Mouse (Mus musculus): ENCODE data around the gene Atg9a. TPM values are rescaled to one million over a fixed set of nuclear protein-coding genes. Genes with fewer than 3 reads are reported as not detected.
"Not testable (repeated sequence)": the region's sequence is repeated elsewhere in the genome, so short reads cannot be mapped to it uniquely, and the experiment has no call there.

The Atg9a gene
- polyA plus RNA-seq (2012; rRNA removed): 79.1 and 81.6 TPM in 2 replicates

- peak within 1 kb of the TSS; percentile 8; the same call in 1 of the 2 replicates for H3K27ac ChIP-seq (ENCODE audit: control insufficient read depth, insufficient read depth, low read length)
- H3K4me1 ChIP-seq (replicated peaks; ENCODE audit: control insufficient read depth, insufficient read depth, low read length): peaks cover 11% of the 10 kb centered on the region
- H3K4me3 ChIP-seq (ENCODE audit: control insufficient read depth, insufficient read depth, low read length): peak within 1 kb of the TSS; percentile 80
- TF ChIP-seq CTCF (IDR thresholded peaks at IDR 0.05; ENCODE audit: borderline replicate concordance, control insufficient read depth, extremely low read depth, insufficient read depth, low read length, poor library complexity): peak; percentile 21; the same call in 1 of the 2 replicates
- TF ChIP-seq POLR2A (IDR thresholded peaks at IDR 0.05; ENCODE audit: control insufficient read depth, extremely low read depth, insufficient read depth, low read length, poor library complexity): peak; percentile 55; the same call in 1 of the 2 replicates
- H3K36me3 ChIP-seq (ENCODE audit: control insufficient read depth, insufficient read depth, low read length): peaks cover 5% of the 10 kb centered on the region
- DNase-seq: peak; percentile 94
- no peaks in the 10 kb centered on the region for H3K27me3 ChIP-seq (ENCODE audit: control insufficient read depth, insufficient read depth, low read length)
- WGBS: under 1% methylated on average over 56 of the region's 56 CpGs
These were observed at the start of gene Atg9a, which contains the start of gene Ankzf1 for GRCm38 (mm10) chr1:75191622-75192402. Gene Atg9a, minus strand, starts transcription at chr1:75192196. Gene Ankzf1, plus strand, starts transcription at chr1:75192151.

- Histone ChIP-seq H3K4me3 (ENCODE audit: control insufficient read depth, insufficient read depth, low read length) (no peak overlapping the region), H3K4me1 (replicated peaks; ENCODE audit: control insufficient read depth, insufficient read depth, low read length) (peaks cover 6% of the 10 kb centered on the region), H3K27me3 (ENCODE audit: control insufficient read depth, insufficient read depth, low read length) (no peaks in the 10 kb centered on the region), H3K27ac (ENCODE audit: control insufficient read depth, insufficient read depth, low read length) (no peak overlapping the region), H3K36me3 (ENCODE audit: control insufficient read depth, insufficient read depth, low read length) (no peaks in the 10 kb centered on the region)
- WGBS: 93% methylated on average over 10 of the region's 10 CpGs
- DNase-seq: no peak
- TF ChIP-seq POLR2A (IDR thresholded peaks at IDR 0.05; ENCODE audit: control insufficient read depth, extremely low read depth, insufficient read depth, low read length, poor library complexity) (no peak), CTCF (IDR thresholded peaks at IDR 0.05; ENCODE audit: borderline replicate concordance, control insufficient read depth, extremely low read depth, insufficient read depth, low read length, poor library complexity) (no peak)
These were observed 47.6 kb upstream of the Atg9a start for GRCm38 (mm10) chr1:75239591-75239990.

- H3K4me3 ChIP-seq (ENCODE audit: control insufficient read depth, insufficient read depth, low read length): peak within 1 kb of the TSS; percentile 74
- DNase-seq: peak; percentile 70
- WGBS: 2% methylated on average over 64 of the region's 64 CpGs
These were observed 44.4 kb upstream of the Atg9a start, which contains the start of gene Dnajb2 for GRCm38 (mm10) chr1:75236117-75237050. Gene Dnajb2, plus strand, starts transcription at chr1:75236406.

GRCm38 (mm10) chr1:75234606-75235005 is 42.6 kb upstream of the Atg9a start:
- Histone ChIP-seq H3K27me3 (ENCODE audit: control insufficient read depth, insufficient read depth, low read length) (no peaks in the 10 kb centered on the region), H3K4me3 (ENCODE audit: control insufficient read depth, insufficient read depth, low read length) (no peak overlapping the region), H3K4me1 (replicated peaks; ENCODE audit: control insufficient read depth, insufficient read depth, low read length) (peaks cover 6% of the 10 kb centered on the region), H3K36me3 (ENCODE audit: control insufficient read depth, insufficient read depth, low read length) (no peaks in the 10 kb centered on the region), H3K27ac (ENCODE audit: control insufficient read depth, insufficient read depth, low read length) (no peak overlapping the region)
- no peak for TF ChIP-seq POLR2A (IDR thresholded peaks at IDR 0.05; ENCODE audit: control insufficient read depth, extremely low read depth, insufficient read depth, low read length, poor library complexity)
- TF ChIP-seq CTCF (IDR thresholded peaks at IDR 0.05; ENCODE audit: borderline replicate concordance, control insufficient read depth, extremely low read depth, insufficient read depth, low read length, poor library complexity): peak; percentile 60; the same call in 1 of the 2 replicates
- WGBS: under 1% methylated on average over 8 of the region's 8 CpGs
- DNase-seq: peak; percentile 78

More at GRCm38 (mm10) chr1:75236117-75237050, 44.4 kb upstream of the Atg9a start, which contains the start of gene Dnajb2:
- Histone ChIP-seq H3K27me3 (ENCODE audit: control insufficient read depth, insufficient read depth, low read length) (no peaks in the 10 kb centered on the region), H3K36me3 (ENCODE audit: control insufficient read depth, insufficient read depth, low read length) (no peaks in the 10 kb centered on the region), H3K4me1 (replicated peaks; ENCODE audit: control insufficient read depth, insufficient read depth, low read length) (peaks cover 6% of the 10 kb centered on the region), H3K27ac (ENCODE audit: control insufficient read depth, insufficient read depth, low read length) (peak within 1 kb of the TSS; percentile 63; the same call in 1 of the 2 replicates)
- TF ChIP-seq CTCF (IDR thresholded peaks at IDR 0.05; ENCODE audit: borderline replicate concordance, control insufficient read depth, extremely low read depth, insufficient read depth, low read length, poor library complexity) (no peak), POLR2A (IDR thresholded peaks at IDR 0.05; ENCODE audit: control insufficient read depth, extremely low read depth, insufficient read depth, low read length, poor library complexity) (no peak)

- not testable (repeated sequence) for DNase-seq
These were observed 40.5 kb upstream of the Atg9a start for GRCm38 (mm10) chr1:75232489-75232888.

GRCm38 (mm10) chr1:75231664-75232152 is 39.7 kb upstream of the Atg9a start, which contains the start of gene A630095N17Rik:
Gene A630095N17Rik, minus strand, starts transcription at chr1:75232102.
- H3K4me1 ChIP-seq (replicated peaks; ENCODE audit: control insufficient read depth, insufficient read depth, low read length): peaks cover 3% of the 10 kb centered on the region
- no peak within 1 kb of the TSS for H3K4me3 ChIP-seq (ENCODE audit: control insufficient read depth, insufficient read depth, low read length)
- TF ChIP-seq POLR2A (IDR thresholded peaks at IDR 0.05; ENCODE audit: control insufficient read depth, extremely low read depth, insufficient read depth, low read length, poor library complexity) (no peak), CTCF (IDR thresholded peaks at IDR 0.05; ENCODE audit: borderline replicate concordance, control insufficient read depth, extremely low read depth, insufficient read depth, low read length, poor library complexity) (no peak)
- DNase-seq: no peak
- no peaks in the 10 kb centered on the region for H3K36me3 ChIP-seq (ENCODE audit: control insufficient read depth, insufficient read depth, low read length)
- 88% methylated on average over 5 of the region's 5 CpGs for WGBS
- no peak within 1 kb of the TSS for H3K27ac ChIP-seq (ENCODE audit: control insufficient read depth, insufficient read depth, low read length)
- no peaks in the 10 kb centered on the region for H3K27me3 ChIP-seq (ENCODE audit: control insufficient read depth, insufficient read depth, low read length)

More at GRCm38 (mm10) chr1:75232489-75232888, 40.5 kb upstream of the Atg9a start:
- not testable (repeated sequence) for H3K27ac ChIP-seq (ENCODE audit: control insufficient read depth, insufficient read depth, low read length); H3K4me1 ChIP-seq (replicated peaks; ENCODE audit: control insufficient read depth, insufficient read depth, low read length); H3K27me3 ChIP-seq (ENCODE audit: control insufficient read depth, insufficient read depth, low read length); H3K36me3 ChIP-seq (ENCODE audit: control insufficient read depth, insufficient read depth, low read length); H3K4me3 ChIP-seq (ENCODE audit: control insufficient read depth, insufficient read depth, low read length)
- WGBS: 85% methylated on average over 4 of the region's 4 CpGs

All from thymus, adult 2 months (tissue).